Mouse (Mus musculus) spleen, embryonic (tissue): ENCODE data around the gene Bag6.

Experiments used
- CTCF ChIA-PET: fragments of 350-600 bp; sonication (Branson Sonifier 250); formaldehyde crosslinking; loops from one replicate; lab custom pipeline; 2022; lab: Charles Lee

Bag6 gene

GRCm38 (mm10) chr17:35189186-35189585 is 54.2 kb downstream of the Bag6 start:
- CTCF ChIA-PET = interaction anchor here (0.6 to 1.6 kb wide), 3 partner anchors 14 to 43 kb away, joined by 3 to 5 read pairs (median 4); no protein-coding TSS in a partner anchor

DNA sequence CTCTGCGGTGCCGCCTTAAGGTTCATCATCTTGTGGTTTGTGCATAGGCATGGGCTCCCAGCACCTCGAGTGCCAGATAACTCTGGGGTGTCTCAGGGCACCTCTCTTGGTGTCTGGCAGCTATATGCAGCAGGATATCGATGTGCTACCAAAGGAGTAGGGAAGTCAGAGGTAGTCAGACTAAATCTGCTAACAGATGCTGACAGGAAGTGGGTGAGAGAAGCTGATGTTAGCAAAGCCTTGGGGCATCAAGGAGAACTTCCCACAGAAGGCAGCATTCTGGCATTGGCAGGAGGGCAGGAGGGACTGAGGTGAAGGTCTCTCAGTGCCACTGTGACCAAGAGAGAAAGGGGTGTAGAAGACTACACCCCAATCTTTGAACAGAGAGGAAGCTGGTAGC is 55.1 kb downstream of the Bag6 start:
- CTCF ChIA-PET = interaction anchor here (1.5 to 1.6 kb wide), 3 partner anchors 18 to 43 kb away, joined by 4 to 5 read pairs (median 5); no protein-coding TSS in a partner anchor

DNA sequence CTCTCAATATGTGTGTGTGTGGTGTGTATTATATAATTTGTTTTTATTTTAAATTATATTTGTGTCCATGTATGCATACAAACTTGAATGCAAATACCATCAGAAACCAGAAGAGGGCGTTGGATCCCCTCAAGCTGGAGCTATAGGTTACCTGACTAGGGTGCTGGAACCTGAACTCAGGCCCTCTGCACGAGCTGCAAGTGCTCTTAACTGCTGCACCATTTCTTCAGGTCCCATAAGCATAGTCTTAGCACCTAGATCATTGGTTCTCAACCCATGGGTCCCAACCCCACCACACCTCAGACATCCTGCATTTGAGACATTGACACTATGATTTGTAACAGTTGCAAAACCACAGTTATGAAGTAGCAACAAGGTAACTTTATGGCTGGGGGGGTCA is 56.7 kb downstream of the Bag6 start:
- CTCF ChIA-PET = interaction anchor here (1.0 to 1.6 kb wide), 2 partner anchors 16 to 41 kb away, joined by 3 to 5 read pairs; no protein-coding TSS in a partner anchor

DNA sequence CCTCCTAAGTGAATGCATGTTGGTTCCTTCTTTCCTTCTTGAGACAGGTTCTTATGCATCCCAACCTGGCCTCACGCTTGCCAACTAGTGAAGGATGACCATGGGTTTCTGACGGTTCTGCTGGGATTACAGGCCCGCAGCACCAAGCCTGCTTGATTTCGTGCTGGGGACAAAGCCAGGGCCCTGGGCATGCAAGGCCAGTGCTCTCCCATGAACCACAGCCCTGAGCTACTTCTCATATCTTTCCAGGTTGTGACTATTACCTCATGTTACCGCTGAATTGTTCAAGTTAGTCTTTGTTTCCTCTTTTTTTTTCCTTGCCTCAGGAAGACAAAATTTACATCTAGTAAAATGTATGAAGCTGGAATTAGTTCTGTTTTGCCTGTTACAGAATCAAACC is 57.9 kb downstream of the Bag6 start:
- CTCF ChIA-PET = interaction anchor here (0.6 to 1.5 kb wide), 5 partner anchors 9 to 134 kb away, joined by 3 to 4 read pairs (median 3); partner anchors contain the start of gene Lta

GRCm38 (mm10) chr17:35193881-35194843 is 59.2 kb downstream of the Bag6 start, which contains the start of gene Ltb:
TSS of gene Ltb (plus strand) at chr17:35194439.
- CTCF ChIA-PET = interaction anchor here (0.6 to 1.6 kb wide), 7 partner anchors 10 to 230 kb away, joined by 3 to 8 read pairs (median 3); no protein-coding TSS in a partner anchor

- CTCF ChIA-PET = interaction anchor here (0.9 to 1.6 kb wide), 9 partner anchors 13 to 37 kb away, joined by 3 to 21 read pairs (median 3); no protein-coding TSS in a partner anchor
Measured at GRCm38 (mm10) chr17:35194844-35195630, 60.1 kb downstream of the Bag6 start.

DNA sequence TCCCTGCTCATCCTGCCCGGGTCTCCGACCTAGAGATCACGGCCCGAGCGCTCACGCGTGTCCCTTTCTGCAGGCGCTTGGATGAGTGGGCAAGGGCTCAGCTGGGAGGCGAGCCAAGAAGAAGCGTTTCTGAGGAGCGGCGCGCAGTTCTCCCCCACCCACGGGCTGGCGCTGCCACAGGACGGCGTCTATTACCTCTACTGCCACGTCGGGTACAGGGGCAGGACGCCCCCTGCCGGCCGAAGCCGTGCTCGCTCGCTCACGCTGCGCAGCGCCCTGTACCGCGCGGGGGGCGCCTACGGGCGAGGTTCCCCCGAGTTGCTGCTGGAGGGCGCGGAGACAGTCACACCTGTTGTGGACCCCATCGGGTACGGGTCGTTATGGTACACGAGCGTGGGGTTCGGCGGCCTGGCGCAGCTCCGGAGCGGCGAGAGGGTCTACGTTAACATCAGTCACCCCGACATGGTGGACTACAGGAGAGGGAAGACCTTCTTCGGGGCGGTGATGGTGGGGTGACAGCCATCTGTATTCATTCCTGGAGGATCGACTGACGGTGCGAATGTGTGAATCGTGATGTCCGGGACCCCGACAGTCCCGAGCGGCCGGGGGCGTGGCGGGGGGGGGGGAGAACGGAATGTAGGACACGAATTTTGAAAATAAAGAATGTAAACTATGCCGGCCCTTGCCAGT is 60.8 kb downstream of the Bag6 start:
- CTCF ChIA-PET = interaction anchor here (0.9 to 1.6 kb wide), 7 partner anchors 12 to 37 kb away, joined by 3 to 21 read pairs (median 5); no protein-coding TSS in a partner anchor

- CTCF ChIA-PET = interaction anchor here (0.9 to 1.5 kb wide), 7 partner anchors 10 to 36 kb away, joined by 3 to 21 read pairs (median 5); no protein-coding TSS in a partner anchor
Measured at GRCm38 (mm10) chr17:35196321-35196641, 61.3 kb downstream of the Bag6 start.
